Mouse (Mus musculus) lung, adult 2 months (tissue): ENCODE measurements around the gene Fam78a. TPM values are rescaled to one million over a fixed set of nuclear protein-coding genes. Genes with fewer than 3 reads are reported as not detected.

ENCODE experiments used
- DNase-seq: peaks from one replicate; pipeline ENCODE4 v3.0.0; 2022
- H3K4me1 ChIP-seq: fragments of 200-500 bp; 2 replicates; pipeline ENCODE4 v1.6.1; 2011; ENCODE audit warnings: low read length; ENCODE audit not compliant: control insufficient read depth, insufficient read depth
- H3K4me3 ChIP-seq: fragments of 200-500 bp; replicated peaks from 2 replicates; pipeline ENCODE3; 2011; ENCODE audit warnings: low read depth, mild to moderate bottlenecking, control low read depth, low read length; ENCODE audit errors: extremely low read depth
- CTCF ChIP-seq: fragments of 200-500 bp; IDR thresholded peaks from 2 replicates; pipeline ENCODE4 v1.5.1; 2011; ENCODE audit warnings: mild to moderate bottlenecking, low read length, control low read depth; ENCODE audit not compliant: insufficient read depth
- POLR2A ChIP-seq: fragments of 200-500 bp; IDR thresholded peaks from 2 replicates; pipeline ENCODE4 v1.6.1; 2011; ENCODE audit warnings: low read depth, mild to moderate bottlenecking, control low read depth, low read length, borderline replicate concordance; ENCODE audit errors: extremely low read depth
- WGBS: fragments of 180-500 bp; shearing (Covaris S2); methylation state at CpG from one replicate; pipeline ENCODE4 v1.1.7; 2018; 5-methylcytosine and 5-hydroxymethylcytosine counted together
- polyA plus RNA-seq: library from polyadenylated mRNA; depleted of rRNA; stranded (reverse); fragments of >200 nt; gene quantifications from 2 replicates; pipeline ENCODE4 v1.2.3, GENCODE M21; 2012; rRNA removed

Gene Fam78a
- polyA plus RNA-seq, 1 experiment = 7.5 TPM

DNA sequence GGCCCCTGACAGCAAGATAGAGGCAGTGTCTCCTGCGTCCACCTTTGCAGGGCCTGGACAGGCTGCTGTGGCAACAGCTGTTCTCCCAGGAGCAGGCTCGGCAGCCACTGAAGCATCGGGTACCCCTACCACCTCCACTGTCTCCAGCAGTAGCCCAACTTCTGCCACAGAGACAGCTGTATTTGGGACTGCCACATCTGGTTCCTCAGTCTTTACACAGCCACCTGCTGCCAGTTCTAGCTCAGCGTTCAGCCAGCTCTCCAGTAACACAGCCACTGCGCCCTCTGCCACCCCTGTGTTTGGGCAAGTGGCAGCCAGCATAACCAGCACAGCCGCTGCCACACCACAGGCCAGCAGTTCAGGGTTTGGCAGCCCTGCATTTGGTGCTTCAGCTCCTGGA, 50.5 kb downstream of the Fam78a start:
- H3K4me3 ChIP-seq = no peak overlapping the region
- WGBS = 91% methylated on average over 6 of the region's 6 CpGs
- DNase-seq = no peak
- TF ChIP-seq CTCF (no peak), POLR2A (no peak)
- H3K4me1 ChIP-seq = no peaks in the 10 kb centered on the region

DNA sequence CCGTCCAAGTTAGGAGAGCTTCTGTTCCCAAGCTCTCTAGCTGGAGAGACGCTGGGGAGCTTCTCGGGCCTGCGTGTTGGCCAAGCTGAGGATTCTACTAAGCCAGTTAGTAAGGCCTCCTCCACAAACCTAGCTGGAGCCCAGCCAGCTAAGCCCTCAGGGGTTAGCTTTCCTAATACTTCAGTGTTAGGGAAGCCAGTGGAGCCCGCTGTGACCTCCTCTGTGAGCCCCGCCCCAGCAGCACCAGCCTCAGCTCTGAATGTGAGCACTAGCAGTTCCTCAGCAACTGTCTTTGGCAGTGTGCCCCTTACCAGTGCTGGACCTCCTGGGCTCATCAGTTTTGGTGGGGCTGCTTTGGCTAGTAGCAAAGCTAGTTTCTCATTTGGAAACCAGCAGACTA, 51.2 kb downstream of the Fam78a start:
- no peaks in the 10 kb centered on the region for H3K4me1 ChIP-seq
- DNase-seq = no peak
- TF ChIP-seq CTCF (no peak), POLR2A (no peak)
- no peak overlapping the region for H3K4me3 ChIP-seq
- 84% methylated on average over 6 of the region's 6 CpGs for WGBS

DNA sequence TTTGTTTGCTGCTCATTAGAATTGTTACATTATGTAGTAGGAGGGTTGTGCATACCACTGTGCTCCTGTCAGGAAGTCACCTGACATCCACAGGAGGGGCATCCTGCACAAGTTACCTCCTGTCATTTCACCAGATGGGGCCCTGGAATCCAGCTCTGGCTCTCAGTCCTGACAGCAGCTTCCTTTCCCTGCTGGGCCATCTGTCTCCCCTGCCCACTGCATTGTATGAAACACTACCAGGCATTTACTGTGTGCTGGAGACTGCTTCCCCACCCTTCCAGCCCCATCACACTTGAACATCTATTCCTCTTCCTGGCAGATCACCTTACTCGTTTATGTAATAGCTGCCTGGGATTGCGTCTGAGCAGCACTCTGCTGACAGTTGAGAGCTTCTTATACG, 55.0 kb downstream of the Fam78a start:
- DNase-seq = no peak
- WGBS = 64% methylated on average over 3 of the region's 3 CpGs
- Histone ChIP-seq H3K4me3 (no peak overlapping the region), H3K4me1 (no peaks in the 10 kb centered on the region)
- no peak for TF ChIP-seq CTCF
- no peak for TF ChIP-seq POLR2A

DNA sequence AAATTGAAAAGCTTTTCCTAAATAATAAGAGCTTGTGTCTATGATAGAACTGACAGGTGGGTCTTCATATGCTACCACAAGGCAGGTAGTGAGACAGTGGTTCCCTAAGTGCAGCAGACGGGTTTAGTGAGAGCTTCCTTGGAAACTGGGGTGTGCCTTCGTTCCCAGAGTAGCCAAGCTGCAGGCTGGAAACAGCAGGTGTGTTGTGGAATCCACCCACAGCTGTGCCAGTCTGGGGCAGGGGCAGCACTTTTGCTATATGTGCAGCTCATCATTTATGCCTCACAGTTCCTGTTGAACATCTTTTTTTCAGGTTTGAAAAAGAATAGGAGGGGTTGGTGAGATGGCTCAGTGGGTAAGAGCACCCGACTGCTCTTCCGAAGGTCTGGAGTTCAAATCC, 60.3 kb downstream of the Fam78a start:
- WGBS = 94% methylated on average over 4 of the region's 4 CpGs
- H3K4me1 ChIP-seq = no peaks in the 10 kb centered on the region
- no peak for TF ChIP-seq CTCF
- TF ChIP-seq POLR2A = no peak
- no peak overlapping the region for H3K4me3 ChIP-seq
- no peak for DNase-seq

DNA sequence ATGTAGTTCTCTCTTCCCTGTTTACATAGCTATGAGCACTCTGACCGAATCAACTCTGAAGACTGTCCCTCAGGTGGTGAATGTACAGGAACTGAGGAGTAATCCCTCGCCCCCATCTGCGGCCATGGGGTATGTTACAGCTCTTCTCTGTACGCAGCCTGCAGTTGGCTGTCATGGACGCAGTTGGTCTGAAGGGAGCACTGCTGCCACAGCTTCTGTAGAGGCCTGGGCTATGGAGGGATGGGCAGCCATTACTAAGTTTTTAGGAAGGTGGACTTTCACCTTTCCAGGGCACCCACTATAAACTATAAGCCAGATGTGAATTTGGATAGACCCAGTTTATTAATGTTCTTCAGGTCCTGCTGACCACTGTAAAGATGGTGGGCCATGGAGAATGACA, 64.4 kb downstream of the Fam78a start:
- Histone ChIP-seq H3K4me3 (no peak overlapping the region), H3K4me1 (no peaks in the 10 kb centered on the region)
- WGBS = 92% methylated on average over 5 of the region's 5 CpGs
- TF ChIP-seq CTCF (no peak), POLR2A (no peak)
- no peak for DNase-seq

DNA sequence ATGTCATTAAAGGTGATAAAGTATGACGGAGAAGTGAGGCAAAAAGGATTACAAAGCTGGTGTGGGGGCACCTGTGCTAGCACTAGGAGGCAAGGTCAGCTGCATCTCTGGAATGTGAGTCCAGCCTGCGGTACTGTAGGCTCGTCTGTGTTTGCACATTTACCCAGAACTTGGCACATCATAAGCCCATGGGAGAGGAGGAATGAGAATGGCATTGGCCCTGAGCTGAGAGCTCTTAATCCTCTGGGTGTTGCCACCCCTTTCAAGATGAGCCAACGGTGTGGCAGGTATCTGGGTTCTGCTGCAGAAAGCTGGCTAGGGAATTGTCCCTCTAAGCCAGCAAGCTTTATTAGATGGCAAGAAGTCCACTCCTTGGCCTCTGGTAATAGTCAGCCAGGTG, 65.0 kb downstream of the Fam78a start:
- DNase-seq = no peak
- WGBS = 83% methylated on average over 4 of the region's 4 CpGs
- H3K4me1 ChIP-seq = no peaks in the 10 kb centered on the region
- TF ChIP-seq POLR2A = no peak
- TF ChIP-seq CTCF = no peak
- no peak overlapping the region for H3K4me3 ChIP-seq

DNA sequence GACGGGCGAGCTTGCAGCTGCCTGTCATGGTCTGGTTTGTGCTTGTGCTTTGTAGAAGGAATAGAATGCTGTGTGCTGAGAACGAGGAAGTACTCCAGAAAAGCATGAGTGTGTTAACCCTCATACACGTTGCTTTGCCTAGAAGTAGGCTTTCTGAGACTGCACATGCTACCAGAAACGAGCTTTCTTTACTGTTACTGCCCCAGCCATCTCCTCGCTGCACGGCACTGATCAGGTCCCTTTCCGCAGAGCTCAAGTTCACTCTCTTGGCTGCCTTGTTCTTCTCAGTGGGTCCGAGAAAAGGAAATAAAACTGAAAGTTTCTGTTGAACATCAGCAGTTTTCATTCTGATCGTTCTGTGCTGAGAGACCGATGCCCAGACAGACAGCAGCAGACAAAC, 75.9 kb downstream of the Fam78a start:
- TF ChIP-seq POLR2A (no peak), CTCF (no peak)
- no peak for DNase-seq
- no peaks in the 10 kb centered on the region for H3K4me1 ChIP-seq
- no peak overlapping the region for H3K4me3 ChIP-seq
- WGBS = 72% methylated on average over 11 of the region's 11 CpGs

DNA sequence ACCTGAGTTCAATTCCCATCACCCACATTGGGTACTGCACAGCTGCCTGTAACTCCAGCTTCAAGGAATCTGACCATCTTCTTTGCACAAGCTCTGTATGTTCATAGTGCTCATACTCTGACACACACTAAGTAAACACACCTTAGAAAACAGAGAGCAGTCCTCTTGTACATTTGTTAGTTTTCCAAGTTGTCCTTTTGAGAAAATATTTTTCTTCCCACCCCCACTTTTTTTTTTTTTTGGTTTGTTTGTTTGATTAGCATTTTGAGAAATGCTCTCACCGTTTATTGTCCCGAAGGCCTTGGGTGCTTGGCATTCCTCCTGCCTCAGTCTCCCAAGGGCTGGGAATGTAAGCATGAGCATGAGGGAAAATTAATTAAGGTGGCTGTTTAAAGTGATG, 76.3 kb downstream of the Fam78a start:
- 70% methylated on average over 2 of the region's 2 CpGs for WGBS
- Histone ChIP-seq H3K4me3 (no peak overlapping the region), H3K4me1 (no peaks in the 10 kb centered on the region)
- DNase-seq = no peak
- TF ChIP-seq CTCF (no peak), POLR2A (no peak)

Other genes starting within 250 kb of the Fam78a start
- gene Fibcd1, start 238.9 kb downstream of the Fam78a start, polyA plus RNA-seq = 0.02 and 0.06 TPM in 2 replicates
- gene Lamc3, start 197.6 kb downstream of the Fam78a start, polyA plus RNA-seq = 18.8 and 25.1 TPM in 2 replicates
- gene Aif1l, start 134.7 kb downstream of the Fam78a start, polyA plus RNA-seq = 3.5 and 9.0 TPM in 2 replicates
- 31.6 and 35.1 TPM in 2 replicates for gene Nup214, start 110.4 kb downstream of the Fam78a start, polyA plus RNA-seq
- gene Plpp7, start 10.7 kb upstream of the Fam78a start, polyA plus RNA-seq = 8.0 and 9.5 TPM in 2 replicates
- 67.9 and 68.5 TPM in 2 replicates for gene Prrc2b, start 66.2 kb upstream of the Fam78a start, polyA plus RNA-seq
- gene Pomt1, start 151.7 kb upstream of the Fam78a start, polyA plus RNA-seq = 17.9 and 21.8 TPM in 2 replicates
- gene Uck1, start 175.3 kb upstream of the Fam78a start, polyA plus RNA-seq = 62.8 and 65.4 TPM in 2 replicates
- 34.8 and 45.0 TPM in 2 replicates for gene Golga2, start 202.5 kb upstream of the Fam78a start, polyA plus RNA-seq
- gene Swi5, start 203.2 kb upstream of the Fam78a start, polyA plus RNA-seq = 110 and 135 TPM in 2 replicates